15 mouse cellular contexts compared by ENCODE assay signal in the genomic region with DNA sequence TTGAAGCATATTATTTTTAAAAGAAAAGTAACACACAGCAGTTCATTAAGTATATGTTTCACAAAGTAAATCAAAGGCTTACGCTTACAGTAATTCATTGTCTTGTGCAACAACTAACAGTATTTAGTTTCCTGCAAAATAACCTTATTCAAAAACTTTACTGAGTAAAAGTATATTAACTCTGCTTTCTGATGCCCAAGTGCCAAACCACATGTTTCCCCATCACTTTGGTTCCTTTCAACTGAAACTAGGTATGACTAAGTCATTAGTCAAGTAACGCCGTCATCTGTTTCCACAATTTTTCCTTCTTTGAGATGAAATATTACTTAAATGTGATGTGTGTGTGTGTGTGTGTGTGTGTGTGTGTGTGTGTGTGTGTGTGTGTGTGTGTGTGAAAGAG.
"Had no signal": no experiment of that assay in that cellular context is flagged by ENCODE, and none has a peak within 500 bp of the region (broad histone marks: within the 10 kb centered on the region; RNA-seq: fewer than 3 reads in every experiment).

No protein-coding gene starts in this region.

- ATAC-seq: midbrain, embryonic 13.5 days; midbrain, embryonic 15.5 days had no signal

- H3K27me3 ChIP-seq: megakaryocyte, embryonic 14.5 days; midbrain, embryonic 13.5 days; midbrain, embryonic 15.5 days; neural tube, embryonic 13.5 days; neural tube, embryonic 15.5 days had no signal

- H3K4me3 ChIP-seq: megakaryocyte, embryonic 14.5 days; midbrain, embryonic 13.5 days; midbrain, embryonic 15.5 days; neural tube, embryonic 13.5 days; neural tube, embryonic 15.5 days had no signal

- H3K27ac ChIP-seq: midbrain, embryonic 13.5 days; midbrain, embryonic 15.5 days; neural tube, embryonic 13.5 days; neural tube, embryonic 15.5 days had no signal

- H3K36me3 ChIP-seq: midbrain, embryonic 13.5 days; midbrain, embryonic 15.5 days; neural tube, embryonic 13.5 days; neural tube, embryonic 15.5 days had no signal

- DNase-seq: lung, adult 18-20 months; lung, embryonic 14.5 days; lung, postnatal 10 days; lung, postnatal 4 days; right cerebral cortex, postnatal 25 days; right cerebral cortex, postnatal 4 days; spleen, adult 18-20 months; thymus, adult 18-20 months; thymus, postnatal 14 days; thymus, postnatal 36 days had no signal

- H3K9me3 ChIP-seq: midbrain, embryonic 13.5 days; midbrain, embryonic 15.5 days; neural tube, embryonic 13.5 days; neural tube, embryonic 15.5 days had no signal

- H3K4me1 ChIP-seq: megakaryocyte, embryonic 14.5 days; midbrain, embryonic 13.5 days; midbrain, embryonic 15.5 days; neural tube, embryonic 13.5 days; neural tube, embryonic 15.5 days had no signal
